Mouse (Mus musculus) brain, embryonic 14.5 days (tissue): Measurements from ENCODE around the gene Pard3b. TPM values are rescaled to one million over a fixed set of nuclear protein-coding genes. Genes with fewer than 3 reads are reported as not detected.

Source experiments
- DNase-seq: peaks from one replicate; pipeline ENCODE4 v3.0.0-alpha.2; 2011; ENCODE audit warnings: low read depth
- CTCF ChIP-seq: fragments of 200-500 bp; IDR thresholded peaks from 2 replicates; pipeline ENCODE4 v1.5.1; 2012; ENCODE audit warnings: inconsistent platforms, mild to moderate bottlenecking, moderate library complexity, borderline replicate concordance; ENCODE audit not compliant: insufficient read depth, insufficient read length; ENCODE audit errors: extremely low read depth
- POLR2A ChIP-seq: fragments of 200-500 bp; IDR thresholded peaks from 2 replicates; pipeline ENCODE4 v1.6.1; 2012; ENCODE audit warnings: mild to moderate bottlenecking, inconsistent platforms, borderline replicate concordance; ENCODE audit not compliant: poor library complexity, insufficient read depth, insufficient read length, severe bottlenecking; ENCODE audit errors: extremely low read depth
- polyA plus RNA-seq: library from polyadenylated mRNA; depleted of rRNA; stranded (reverse); fragments of >200 nt; gene quantifications from 2 replicates; pipeline ENCODE4 v1.2.3, GENCODE M21; 2012

Pard3b gene
- polyA plus RNA-seq, 1 experiment, result 3.8 TPM

- TF ChIP-seq POLR2A (no peak), CTCF (no peak)
- no peak for DNase-seq
Observed at GRCm38 (mm10) chr1:61867286-61868082, 228.9 kb downstream of the Pard3b start.

- DNase-seq, result no peak
- no peak for TF ChIP-seq CTCF
- TF ChIP-seq POLR2A, result no peak
Observed at GRCm38 (mm10) chr1:61874875-61875274, 236.3 kb downstream of the Pard3b start.

- TF ChIP-seq CTCF (no peak), POLR2A (no peak)
- peak; percentile 41 for DNase-seq
Observed at GRCm38 (mm10) chr1:61879706-61880470, 241.3 kb downstream of the Pard3b start.

GRCm38 (mm10) chr1:61896048-61896447, 257.4 kb downstream of the Pard3b start:
- TF ChIP-seq CTCF (no peak), POLR2A (no peak)
- DNase-seq, result peak; percentile 55

- DNase-seq, result no peak
- no peak for TF ChIP-seq POLR2A
- TF ChIP-seq CTCF, result no peak
Observed at GRCm38 (mm10) chr1:61903271-61904007, 264.8 kb downstream of the Pard3b start.

- TF ChIP-seq CTCF (no peak), POLR2A (no peak)
- DNase-seq, result no peak
Observed at GRCm38 (mm10) chr1:61904036-61904435, 265.4 kb downstream of the Pard3b start.

GRCm38 (mm10) chr1:61912931-61913330, 274.3 kb downstream of the Pard3b start:
- TF ChIP-seq CTCF (no peak), POLR2A (no peak)
- peak; percentile 92 for DNase-seq

- DNase-seq, result peak; percentile 88
- TF ChIP-seq CTCF (peak; percentile 58; the same call in 1 of the 2 replicates), POLR2A (no peak)
Observed at GRCm38 (mm10) chr1:61924958-61925357, 286.3 kb downstream of the Pard3b start.

- TF ChIP-seq CTCF (no peak), POLR2A (no peak)
Observed at GRCm38 (mm10) chr1:61925541-61925940, 286.9 kb downstream of the Pard3b start.

GRCm38 (mm10) chr1:61928131-61928761, 289.6 kb downstream of the Pard3b start:
- peak; percentile 67 for DNase-seq
- TF ChIP-seq POLR2A, result no peak
- no peak for TF ChIP-seq CTCF

More at GRCm38 (mm10) chr1:61925541-61925940, 286.9 kb downstream of the Pard3b start:
- peak; percentile 42 for DNase-seq
